Mouse (Mus musculus): Measurements from ENCODE around the gene Sh3d19.
"Not testable (repeated sequence)": the region's sequence is repeated elsewhere in the genome, so short reads cannot be mapped to it uniquely, and the experiment has no call there.

Gene Sh3d19

DNA sequence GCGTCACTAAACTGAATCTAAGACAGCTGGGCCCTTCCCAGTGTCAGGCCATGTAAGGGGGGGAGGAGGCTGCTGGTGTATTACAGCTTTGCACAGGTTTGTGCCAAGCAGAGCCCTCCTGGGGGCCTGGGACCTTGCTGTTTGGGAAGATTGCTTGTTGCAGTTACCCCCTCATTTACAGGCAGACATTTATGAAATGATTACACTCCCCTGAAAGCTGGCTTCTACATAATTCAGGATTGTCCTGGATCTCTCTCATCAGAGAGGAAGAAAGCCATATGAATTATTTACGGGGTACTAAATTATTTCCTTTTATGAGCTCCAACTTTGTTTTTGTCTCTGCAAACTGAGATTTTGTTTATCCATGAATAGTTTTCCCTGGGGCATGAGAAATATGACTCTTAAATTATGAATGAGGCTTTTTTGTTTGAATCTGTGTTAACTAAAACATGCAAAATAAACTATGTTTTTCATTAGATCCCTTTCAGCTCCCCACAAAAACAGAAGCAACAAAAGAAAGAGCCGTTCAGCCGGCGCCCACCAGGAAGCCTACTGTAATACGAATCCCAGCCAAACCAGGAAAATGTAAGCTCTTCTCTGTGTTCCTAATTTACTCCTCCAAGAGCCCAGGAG, 122.4 kb downstream of the Sh3d19 start:
- no peak for DNase-seq (ENCODE audit: low spot score)

DNA sequence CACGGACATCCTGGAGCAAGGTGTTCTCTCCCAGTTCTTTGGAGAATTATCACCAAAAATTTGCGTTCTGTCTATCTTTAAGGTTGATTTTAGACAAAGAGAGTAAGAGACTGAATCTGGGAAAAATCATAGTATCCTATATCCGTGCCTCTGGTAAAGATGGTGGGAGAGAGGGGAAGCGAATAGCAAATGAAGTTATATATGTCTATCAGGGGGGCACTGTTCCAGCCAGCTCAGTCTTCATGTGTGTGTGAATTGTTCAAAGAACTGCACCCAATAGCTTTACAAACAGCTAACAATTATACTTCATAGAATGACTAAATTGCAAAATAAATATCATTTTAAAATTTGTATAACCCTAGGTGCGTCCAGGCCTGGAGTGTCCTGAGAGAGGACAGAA, 123.0 kb downstream of the Sh3d19 start:
- DNase-seq (ENCODE audit: low spot score): no peak

- DNase-seq (ENCODE audit: low spot score): no peak
These were observed 131.0 kb downstream of the Sh3d19 start for GRCm38 (mm10) chr3:86101956-86102355.

DNA sequence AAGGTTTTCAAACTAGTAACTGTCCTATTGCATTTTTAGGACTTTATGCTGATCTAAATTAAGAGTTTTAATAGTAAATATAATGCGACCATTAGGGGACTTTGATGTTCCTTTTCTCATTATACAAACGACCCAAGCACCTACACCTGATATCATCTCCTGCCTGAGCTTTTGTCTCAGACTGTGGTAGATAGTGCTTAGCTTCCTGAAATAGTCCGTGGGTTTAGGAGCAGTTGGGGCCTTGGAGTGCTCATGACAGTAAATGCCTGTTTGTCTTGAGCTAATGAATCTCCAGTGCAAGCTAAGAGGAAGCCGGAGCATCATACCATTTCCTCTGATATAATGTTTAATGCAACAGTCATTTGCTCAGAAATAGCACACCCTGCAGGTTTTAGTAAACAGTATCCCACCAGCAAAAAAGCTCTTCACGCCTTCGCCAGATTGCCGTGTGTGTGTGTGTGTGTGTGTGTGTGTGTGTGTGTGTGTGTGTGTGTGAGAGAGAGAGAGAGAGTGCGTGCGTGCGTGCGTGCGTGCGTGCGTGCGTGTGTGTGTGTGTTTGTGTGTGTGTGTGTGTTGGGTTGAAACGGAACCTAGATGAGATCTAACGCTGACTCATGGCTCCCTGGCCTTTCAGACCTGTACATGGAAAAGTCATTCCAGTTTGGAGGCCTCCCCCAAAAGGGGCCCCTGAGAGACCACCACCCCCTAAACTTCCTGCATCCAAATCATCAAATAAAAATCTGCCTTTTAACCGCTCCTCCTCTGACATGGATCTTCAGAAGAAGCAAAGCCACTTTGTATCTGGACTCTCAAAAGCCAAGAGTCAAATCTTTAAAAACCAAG, 132.8 kb downstream of the Sh3d19 start:
- DNase-seq (ENCODE audit: low spot score): no peak

DNA sequence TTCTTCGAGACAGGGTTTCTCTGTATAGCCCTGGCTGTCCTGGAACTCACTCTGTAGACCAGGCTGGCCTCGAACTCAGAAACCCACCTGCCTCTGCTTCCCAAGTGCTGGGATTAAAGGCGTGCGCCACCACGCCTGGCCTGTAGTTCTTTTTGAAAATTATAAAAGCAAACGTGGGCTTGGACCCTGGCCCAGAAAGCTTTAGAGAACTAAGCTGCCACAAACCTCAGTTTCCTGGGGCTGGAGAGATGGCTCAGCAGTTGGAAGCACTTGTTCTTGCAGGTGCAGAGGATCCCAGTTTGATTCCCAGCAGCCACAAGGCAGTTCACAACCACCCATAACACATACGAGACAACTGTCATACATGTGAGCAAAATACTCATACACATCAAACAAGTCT, 133.5 kb downstream of the Sh3d19 start:
- DNase-seq (ENCODE audit: low spot score): not testable (repeated sequence)

DNA sequence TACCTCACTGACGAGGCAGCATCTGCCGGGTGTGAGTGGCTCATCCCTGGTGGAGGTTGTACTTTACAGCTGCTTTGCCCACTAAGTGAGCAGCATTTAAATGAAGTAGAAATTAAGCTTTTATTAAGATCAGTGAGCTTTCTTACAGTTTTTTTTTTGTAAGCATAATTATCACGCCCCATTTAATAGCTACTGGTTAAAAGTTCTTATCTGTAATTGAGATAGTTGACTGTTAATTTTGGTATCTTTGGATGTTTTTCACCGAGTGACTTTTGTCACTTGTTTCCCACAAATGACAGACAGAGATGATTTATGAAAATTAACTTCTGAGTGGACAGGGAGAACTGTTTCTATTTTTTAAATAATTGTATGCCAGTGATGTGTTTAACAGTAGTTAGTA, 134.0 kb downstream of the Sh3d19 start:
- DNase-seq (ENCODE audit: low spot score): no peak

GRCm38 (mm10) chr3:86106086-86106632, 135.2 kb downstream of the Sh3d19 start:
- no peak for DNase-seq (ENCODE audit: low spot score)

DNA sequence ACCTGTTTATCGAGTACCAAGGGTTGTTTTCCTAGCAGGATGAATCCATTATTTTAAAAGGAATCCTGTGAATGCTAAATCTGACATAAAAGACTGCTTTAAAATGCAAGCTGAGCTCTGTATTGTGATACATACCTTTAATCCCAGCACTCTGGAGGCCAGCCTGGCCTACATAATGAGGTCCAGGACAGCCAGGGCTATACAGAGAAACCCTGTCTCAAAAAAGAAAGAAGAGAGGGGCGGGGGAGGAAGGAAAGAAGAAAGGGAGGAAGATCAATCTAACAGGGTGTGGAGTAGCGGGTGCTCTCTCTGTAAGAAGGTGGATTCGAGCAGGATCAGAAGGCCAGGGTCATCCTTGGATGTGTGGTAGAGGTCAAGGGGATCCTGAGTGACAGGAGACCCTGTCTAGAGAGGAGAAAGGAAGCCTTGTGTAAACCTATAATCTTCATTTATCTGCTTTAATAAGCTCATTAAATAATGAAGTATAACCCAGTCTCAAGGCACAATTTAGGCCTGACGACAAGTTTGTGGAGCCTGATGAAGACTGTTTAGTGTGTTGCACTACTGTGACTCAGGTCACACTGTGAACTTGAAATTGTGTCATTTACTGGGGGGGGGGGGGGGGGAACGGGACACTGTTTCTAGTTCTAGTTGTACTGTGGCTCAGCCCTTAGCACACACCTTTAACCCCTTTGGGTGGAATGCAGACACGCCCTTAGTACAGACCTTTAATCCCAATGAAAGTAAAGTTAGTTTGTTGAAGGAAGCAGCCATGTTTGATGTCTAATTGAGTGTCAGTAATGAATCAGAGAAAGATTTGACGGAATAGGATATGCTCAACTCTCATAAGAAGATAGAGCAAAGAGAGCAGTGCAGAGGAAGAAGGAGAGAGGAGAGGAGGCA, 137.0 kb downstream of the Sh3d19 start:
- DNase-seq (ENCODE audit: low spot score): no peak

DNA sequence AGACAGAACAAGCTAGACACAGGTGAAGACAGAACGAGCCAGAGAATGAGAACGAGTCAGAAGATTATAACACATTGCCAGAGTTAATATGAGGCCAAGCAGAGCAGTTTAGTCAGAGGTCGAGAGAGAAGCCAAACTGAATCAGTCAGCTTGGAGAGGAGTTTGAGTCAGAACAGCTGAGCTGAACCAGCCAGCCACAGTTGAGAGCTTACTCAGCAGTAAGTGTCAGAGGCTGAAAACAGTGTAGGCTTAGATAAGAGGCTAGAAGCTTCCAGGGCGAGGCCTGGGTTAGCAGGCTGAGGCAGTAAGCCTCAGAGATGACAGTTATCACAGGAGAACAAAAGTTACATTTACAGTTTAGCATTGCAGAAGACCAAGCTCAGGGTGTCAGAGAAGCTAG, 137.7 kb downstream of the Sh3d19 start:
- peak; percentile 12 for DNase-seq (ENCODE audit: low spot score)

GRCm38 (mm10) chr3:86109099-86109498, 138.2 kb downstream of the Sh3d19 start:
- no peak for DNase-seq (ENCODE audit: low spot score)

DNA sequence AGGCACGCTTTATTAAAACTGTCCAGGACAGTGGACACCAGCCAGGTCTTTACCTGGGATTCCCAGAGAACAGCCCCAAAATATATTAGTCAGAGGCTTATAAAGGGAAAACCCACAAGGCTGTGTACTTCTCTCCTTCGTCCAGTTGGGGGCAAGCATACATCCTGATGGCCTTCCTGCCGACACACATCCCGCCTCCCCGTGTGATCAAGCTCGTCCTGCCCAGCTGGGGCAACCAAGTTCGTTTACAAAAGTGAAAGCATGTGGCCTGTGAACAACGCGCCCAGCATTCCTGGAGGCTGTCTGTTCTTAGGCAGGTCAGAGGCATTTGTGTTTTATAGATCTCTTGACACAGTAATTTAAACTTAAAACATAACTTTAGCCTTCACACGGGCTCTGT, 139.2 kb downstream of the Sh3d19 start:
- DNase-seq (ENCODE audit: low spot score): peak; percentile 89

GRCm38 (mm10) chr3:86112766-86113165, 141.9 kb downstream of the Sh3d19 start:
- DNase-seq (ENCODE audit: low spot score): no peak

GRCm38 (mm10) chr3:86114659-86115338, 143.9 kb downstream of the Sh3d19 start:
- peak; percentile 9 for DNase-seq (ENCODE audit: low spot score)

DNA sequence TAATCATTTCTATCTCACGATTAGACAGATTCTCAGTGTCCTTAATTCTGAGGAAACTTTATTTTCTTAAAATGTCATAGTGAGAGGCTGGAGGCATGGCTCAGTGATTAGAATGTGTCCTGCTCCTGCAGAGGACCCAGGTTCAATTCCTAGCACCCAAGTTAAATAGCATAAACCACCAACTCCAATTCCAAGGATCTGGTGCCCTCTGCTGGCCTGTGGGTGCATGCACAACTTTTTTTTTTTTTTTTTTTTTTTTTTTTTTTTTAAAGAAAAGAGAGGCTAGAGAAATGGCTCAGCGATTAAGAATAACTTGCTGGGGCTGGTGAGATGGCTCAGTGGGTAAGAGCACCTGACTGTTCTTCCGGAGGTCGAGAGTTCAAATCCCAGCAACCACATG, 146.0 kb downstream of the Sh3d19 start:
- no peak for DNase-seq (ENCODE audit: low spot score)

DNA sequence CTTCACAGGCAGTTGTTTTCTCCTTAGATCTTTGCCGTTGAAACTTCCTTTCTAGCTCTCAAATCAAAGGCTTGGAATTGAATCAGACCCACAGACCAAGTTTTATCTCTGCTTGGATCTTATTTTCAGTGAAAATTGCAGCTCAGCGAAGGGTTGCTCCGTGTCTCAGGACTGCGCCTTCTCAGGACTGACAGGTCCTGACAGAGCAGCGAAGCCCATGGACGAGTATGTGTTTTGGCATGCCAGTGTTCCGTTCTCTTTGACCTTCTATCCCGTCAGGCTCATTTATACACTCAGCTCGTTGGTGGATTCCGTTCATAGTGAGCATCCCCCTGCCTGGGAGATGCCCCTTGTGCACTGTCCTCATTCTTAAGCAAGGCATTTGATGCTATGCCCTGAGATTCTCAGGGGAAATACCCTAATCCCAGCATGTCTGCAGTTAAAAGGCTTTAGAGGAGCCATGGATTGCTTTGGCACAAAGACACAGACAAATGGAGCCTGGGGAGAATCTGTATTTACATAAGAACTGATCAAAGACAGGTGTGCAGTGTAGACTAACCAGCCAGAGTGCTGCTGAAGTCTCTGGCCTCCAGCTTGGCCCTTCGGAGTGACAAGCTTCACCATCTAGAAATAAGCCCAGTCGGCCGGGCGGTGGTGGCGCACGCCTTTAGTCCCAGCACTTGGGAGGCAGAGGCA, 148.5 kb downstream of the Sh3d19 start:
- DNase-seq (ENCODE audit: low spot score): peak; percentile 20

DNA sequence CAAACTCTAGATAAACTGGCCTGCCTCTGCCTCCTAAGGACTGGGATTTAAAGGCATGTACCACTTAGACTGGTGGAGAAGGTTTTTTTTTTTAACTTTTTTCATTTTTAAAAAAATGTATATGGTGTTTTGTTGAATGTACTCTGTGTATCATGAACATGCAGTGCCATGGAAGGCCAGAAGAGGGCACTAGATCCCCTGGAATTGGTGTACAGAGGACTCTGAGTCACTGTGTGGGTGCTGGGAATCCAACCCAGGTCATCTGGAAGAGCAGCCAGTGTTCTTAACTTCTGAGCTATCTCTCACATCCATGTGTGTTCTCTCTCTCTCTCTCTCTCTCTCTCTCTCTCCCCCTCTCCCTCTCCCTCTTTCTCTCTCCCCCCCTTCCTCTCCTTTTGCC, 151.2 kb downstream of the Sh3d19 start:
- DNase-seq (ENCODE audit: low spot score): no peak

DNA sequence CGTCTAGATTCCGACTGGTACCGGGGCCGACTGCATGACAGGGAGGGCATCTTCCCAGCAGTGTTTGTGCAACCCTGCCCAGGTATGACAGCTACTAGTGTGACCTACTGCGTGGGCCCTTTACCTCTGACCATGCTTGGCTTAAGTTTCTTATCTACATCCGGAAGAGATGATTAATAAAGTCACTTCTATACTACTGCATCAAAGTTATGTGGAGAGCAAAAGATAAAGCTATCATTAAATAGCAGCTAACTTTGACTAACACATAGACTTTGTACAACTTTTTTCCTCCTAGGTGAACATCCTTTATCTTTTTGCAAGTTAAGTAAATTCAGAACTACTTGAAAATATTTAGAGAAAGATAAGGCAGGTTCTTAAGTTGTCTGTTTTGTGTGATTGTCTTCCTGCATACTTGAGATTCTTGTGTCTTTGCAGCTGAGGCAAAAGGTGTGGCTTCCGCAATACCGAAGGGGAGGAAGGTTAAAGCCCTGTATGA, 152.4 kb downstream of the Sh3d19 start:
- DNase-seq (ENCODE audit: low spot score): no peak

DNA sequence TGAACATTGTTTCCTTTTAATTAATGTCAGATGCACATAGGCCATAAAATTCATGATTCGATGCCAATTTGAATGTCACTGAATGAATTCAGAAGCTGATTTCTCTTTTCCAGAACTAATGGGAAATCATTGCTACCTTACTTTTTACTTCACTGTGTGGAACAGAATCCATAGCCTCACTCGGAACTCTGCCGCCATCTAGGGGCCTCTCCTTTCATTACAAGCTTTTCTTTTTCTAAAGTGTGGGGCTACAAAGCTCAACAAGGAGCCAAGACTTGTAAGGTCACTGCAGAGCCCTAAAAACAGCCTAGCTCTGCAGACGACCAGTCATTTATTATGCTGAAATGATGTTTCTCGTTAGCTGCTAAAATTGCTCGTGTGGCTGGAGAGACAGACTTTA, 158.8 kb downstream of the Sh3d19 start:
- DNase-seq (ENCODE audit: low spot score): peak; percentile 39

DNA sequence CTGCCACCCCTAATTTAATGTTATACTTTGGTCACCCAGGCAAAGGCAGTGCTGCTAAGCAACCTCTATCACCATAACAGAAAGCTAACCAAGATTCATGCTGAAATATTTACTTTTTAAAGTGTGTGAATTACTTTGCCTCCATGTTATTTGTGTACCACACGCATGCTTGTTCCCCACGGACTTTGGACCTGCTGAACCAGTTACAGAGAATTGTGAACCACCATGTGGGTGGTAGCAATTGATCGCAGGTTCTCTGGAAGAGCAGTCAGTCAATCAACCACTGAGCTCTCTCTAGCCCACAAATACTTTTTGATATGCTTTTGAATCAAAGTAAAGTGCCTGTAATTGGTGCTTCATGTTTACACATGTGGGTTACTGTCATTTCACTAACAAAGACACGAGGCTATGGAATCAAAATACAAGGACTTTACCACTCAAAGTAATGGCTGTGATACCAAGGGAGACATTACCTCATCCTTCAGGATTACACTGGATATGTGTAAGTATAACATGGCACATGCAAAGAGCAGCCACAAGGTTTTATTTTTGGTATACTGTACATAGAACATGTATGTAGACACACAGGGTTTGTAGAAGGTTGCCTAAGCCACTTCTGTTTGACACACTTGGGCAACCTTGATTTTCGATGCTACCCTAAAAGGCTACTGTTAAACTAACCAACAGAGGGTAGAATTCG, 164.2 kb downstream of the Sh3d19 start:
- DNase-seq (ENCODE audit: low spot score): no peak

DNA sequence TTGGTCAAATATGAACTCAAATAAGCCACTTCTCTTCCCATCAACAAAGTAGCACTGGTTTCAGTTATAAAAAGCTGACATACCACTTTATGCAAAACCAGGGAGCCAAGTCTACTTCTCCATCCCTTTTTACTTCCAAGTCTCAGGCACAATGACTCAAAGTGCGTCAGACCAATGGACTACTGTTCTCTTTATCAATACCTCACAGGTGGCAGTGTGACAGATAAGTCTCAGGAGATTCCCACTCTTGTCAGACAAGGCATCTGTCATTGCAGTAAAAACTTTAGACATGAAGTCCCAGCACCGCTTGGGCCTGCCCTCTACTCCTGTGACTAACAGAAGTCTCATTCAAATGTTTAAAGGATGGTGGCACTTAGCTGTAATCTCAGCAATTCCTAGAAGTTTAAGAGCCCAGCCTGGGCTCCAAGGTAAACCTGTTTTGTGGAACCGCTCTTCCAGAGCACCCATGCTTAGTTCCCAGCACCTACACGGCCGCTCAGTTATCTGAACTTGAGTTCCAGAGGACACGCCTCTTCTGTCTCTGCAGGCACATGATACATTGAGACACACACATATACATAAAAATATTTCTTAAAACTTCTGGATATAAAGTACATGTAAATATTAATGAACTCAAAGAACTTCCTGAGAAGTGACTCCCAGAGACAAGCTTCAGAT, 165.1 kb downstream of the Sh3d19 start:
- DNase-seq (ENCODE audit: low spot score): no peak

Measured in embryo, embryonic 10 days (tissue).